Mouse (Mus musculus) midbrain, embryonic 12.5 days (tissue): Measurements from ENCODE around the gene Adamts17. TPM values are rescaled to one million over a fixed set of nuclear protein-coding genes. Genes with fewer than 3 reads are reported as not detected.

Experiments used
- ATAC-seq: fragments of 200-750 bp; cut with Nextera tagmentation; 2 replicates; pipeline ENCODE4 v1.8.0; 2017; ENCODE audit warnings: low read depth, moderate TSS enrichment, moderate library complexity; ENCODE audit not compliant: low FRiP score
- H3K27ac ChIP-seq: fragments of 300-500 bp; sonication (generic); replicated peaks from 2 replicates; pipeline ENCODE4 v1.5.1; 2016; ENCODE audit warnings: mild to moderate bottlenecking
- H3K27me3 ChIP-seq: fragments of 300-500 bp; sonication (generic); 2 replicates; pipeline ENCODE4 v1.6.1; 2016; ENCODE audit warnings: mild to moderate bottlenecking
- H3K36me3 ChIP-seq: fragments of 300-500 bp; sonication (generic); 2 replicates; pipeline ENCODE4 v1.6.1; 2016
- H3K4me1 ChIP-seq: fragments of 300-500 bp; sonication (generic); 2 replicates; pipeline ENCODE4 v1.6.1; 2016
- H3K4me2 ChIP-seq: fragments of 300-500 bp; sonication (generic); replicated peaks from 2 replicates; pipeline ENCODE4 v1.6.1; 2016; ENCODE audit warnings: mild to moderate bottlenecking, moderate library complexity
- H3K4me3 ChIP-seq: fragments of 300-500 bp; sonication (generic); 2 replicates; pipeline ENCODE4 v1.5.1; 2016; ENCODE audit warnings: mild to moderate bottlenecking
- H3K9ac ChIP-seq: fragments of 300-500 bp; sonication (generic); replicated peaks from 2 replicates; pipeline ENCODE4 v1.6.1; 2016; ENCODE audit warnings: mild to moderate bottlenecking, moderate library complexity
- H3K9me3 ChIP-seq: fragments of 300-500 bp; sonication (generic); 2 replicates; pipeline ENCODE4 v1.6.1; 2016; ENCODE audit warnings: mild to moderate bottlenecking
- WGBS: fragments of 180-500 bp; shearing (Covaris S2); methylation state at CpG from one replicate; pipeline ENCODE4 v1.1.7; 2016; 5-methylcytosine and 5-hydroxymethylcytosine counted together
- polyA plus RNA-seq: library from polyadenylated mRNA; unstranded; fragments of >200 nt; fragmentation: Nextera tagmentation; extraction: Ambion mirVana; gene quantifications from 2 replicates; pipeline ENCODE4 v1.2.1, GENCODE M21; 2016

Gene Adamts17
- polyA plus RNA-seq, 1 experiment from 2014 or later, result 2.2 TPM

- no peak overlapping the region for H3K4me2 ChIP-seq
- no peak for ATAC-seq
- no peak overlapping the region for H3K9ac ChIP-seq
- 0 out of 2 replicates have a peak, but pooled peaks cover 9% of the 10 kb centered on the region for H3K27me3 ChIP-seq
- H3K27ac ChIP-seq, result no peak overlapping the region
- no peaks in the 10 kb centered on the region for H3K36me3 ChIP-seq
- 85% methylated on average over 9 of the region's 9 CpGs for WGBS
- no peaks in the 10 kb centered on the region for H3K9me3 ChIP-seq
- no peaks in the 10 kb centered on the region for H3K4me1 ChIP-seq
- H3K4me3 ChIP-seq, result no peak overlapping the region
Measured at GRCm38 (mm10) chr7:66847299-66847698, 7.8 kb downstream of the Adamts17 start.

- H3K36me3 ChIP-seq, result no peaks in the 10 kb centered on the region
- 96% methylated on average over 6 of the region's 6 CpGs for WGBS
- H3K27me3 ChIP-seq, result no peaks in the 10 kb centered on the region
- no peaks in the 10 kb centered on the region for H3K4me1 ChIP-seq
- no peak for ATAC-seq
- H3K4me2 ChIP-seq, result no peak overlapping the region
- no peak overlapping the region for H3K9ac ChIP-seq
- no peak overlapping the region for H3K4me3 ChIP-seq
- H3K27ac ChIP-seq, result no peak overlapping the region
- H3K9me3 ChIP-seq, result no peaks in the 10 kb centered on the region
Measured at GRCm38 (mm10) chr7:66849316-66849715, 9.8 kb downstream of the Adamts17 start.

GRCm38 (mm10) chr7:66852164-66852563, 12.6 kb downstream of the Adamts17 start:
- no peak overlapping the region for H3K27ac ChIP-seq
- no peaks in the 10 kb centered on the region for H3K36me3 ChIP-seq
- no peak overlapping the region for H3K9ac ChIP-seq
- WGBS, result 83% methylated on average over 3 of the region's 3 CpGs
- ATAC-seq, result no peak
- no peaks in the 10 kb centered on the region for H3K9me3 ChIP-seq
- no peak overlapping the region for H3K4me3 ChIP-seq
- no peaks in the 10 kb centered on the region for H3K27me3 ChIP-seq
- no peaks in the 10 kb centered on the region for H3K4me1 ChIP-seq
- H3K4me2 ChIP-seq, result no peak overlapping the region

GRCm38 (mm10) chr7:66857610-66858009, 18.1 kb downstream of the Adamts17 start:
- ATAC-seq, result no peak
- H3K9ac ChIP-seq, result no peak overlapping the region
- H3K4me2 ChIP-seq, result no peak overlapping the region
- 65% methylated on average over 1 of the region's 1 CpGs for WGBS
- H3K4me1 ChIP-seq, result no peaks in the 10 kb centered on the region
- no peaks in the 10 kb centered on the region for H3K36me3 ChIP-seq
- H3K27me3 ChIP-seq, result no peaks in the 10 kb centered on the region
- H3K4me3 ChIP-seq, result no peak overlapping the region
- H3K9me3 ChIP-seq, result no peaks in the 10 kb centered on the region
- H3K27ac ChIP-seq, result no peak overlapping the region

GRCm38 (mm10) chr7:66858247-66859075, 18.9 kb downstream of the Adamts17 start:
- Histone ChIP-seq H3K27me3 (no peaks in the 10 kb centered on the region), H3K9me3 (no peaks in the 10 kb centered on the region), H3K4me1 (no peaks in the 10 kb centered on the region), H3K9ac (no peak overlapping the region), H3K27ac (no peak overlapping the region), H3K36me3 (no peaks in the 10 kb centered on the region), H3K4me3 (no peak overlapping the region), H3K4me2 (no peak overlapping the region)
- ATAC-seq, result no peak
- WGBS, result 69% methylated on average over 12 of the region's 12 CpGs

- H3K4me1 ChIP-seq, result no peaks in the 10 kb centered on the region
- H3K9me3 ChIP-seq, result no peaks in the 10 kb centered on the region
- no peak overlapping the region for H3K4me2 ChIP-seq
- 76% methylated on average over 5 of the region's 5 CpGs for WGBS
- H3K27ac ChIP-seq, result no peak overlapping the region
- H3K9ac ChIP-seq, result no peak overlapping the region
- H3K27me3 ChIP-seq, result no peaks in the 10 kb centered on the region
- H3K36me3 ChIP-seq, result no peaks in the 10 kb centered on the region
- H3K4me3 ChIP-seq, result no peak overlapping the region
- no peak for ATAC-seq
Measured at GRCm38 (mm10) chr7:66859220-66859619, 19.7 kb downstream of the Adamts17 start.

- no peaks in the 10 kb centered on the region for H3K9me3 ChIP-seq
- H3K9ac ChIP-seq, result no peak overlapping the region
- no peak overlapping the region for H3K4me2 ChIP-seq
- WGBS, result 83% methylated on average over 19 of the region's 19 CpGs
- no peaks in the 10 kb centered on the region for H3K27me3 ChIP-seq
- no peak overlapping the region for H3K27ac ChIP-seq
- ATAC-seq, result no peak
- H3K4me3 ChIP-seq, result no peak overlapping the region
- peaks cover 9% of the 10 kb centered on the region for H3K4me1 ChIP-seq
- no peaks in the 10 kb centered on the region for H3K36me3 ChIP-seq
Measured at GRCm38 (mm10) chr7:66866944-66867718, 27.6 kb downstream of the Adamts17 start.

GRCm38 (mm10) chr7:66867719-66868501, 28.4 kb downstream of the Adamts17 start:
- H3K27ac ChIP-seq, result no peak overlapping the region
- ATAC-seq, result no peak
- 59% methylated on average over 13 of the region's 13 CpGs for WGBS

GRCm38 (mm10) chr7:66871520-66871919, 32.0 kb downstream of the Adamts17 start:
- Histone ChIP-seq H3K36me3 (no peaks in the 10 kb centered on the region), H3K9me3 (no peaks in the 10 kb centered on the region), H3K27me3 (no peaks in the 10 kb centered on the region), H3K4me2 (no peak overlapping the region), H3K9ac (no peak overlapping the region), H3K4me1 (peaks cover 9% of the 10 kb centered on the region), H3K4me3 (no peak overlapping the region), H3K27ac (no peak overlapping the region)
- 80% methylated on average over 7 of the region's 7 CpGs for WGBS
- no peak for ATAC-seq

More at GRCm38 (mm10) chr7:66867719-66868501, 28.4 kb downstream of the Adamts17 start:
- H3K4me1 ChIP-seq, result peaks cover 9% of the 10 kb centered on the region
- H3K9ac ChIP-seq, result no peak overlapping the region
- no peaks in the 10 kb centered on the region for H3K27me3 ChIP-seq
- no peak overlapping the region for H3K4me3 ChIP-seq
- no peaks in the 10 kb centered on the region for H3K9me3 ChIP-seq
- H3K36me3 ChIP-seq, result no peaks in the 10 kb centered on the region
- H3K4me2 ChIP-seq, result no peak overlapping the region

GRCm38 (mm10) chr7:66871940-66872511, 32.5 kb downstream of the Adamts17 start:
- no peak for ATAC-seq
- no peak overlapping the region for H3K9ac ChIP-seq
- H3K4me3 ChIP-seq, result no peak overlapping the region
- WGBS, result 85% methylated on average over 14 of the region's 14 CpGs
- H3K4me1 ChIP-seq, result peaks cover 8% of the 10 kb centered on the region
- H3K9me3 ChIP-seq, result no peaks in the 10 kb centered on the region
- no peaks in the 10 kb centered on the region for H3K36me3 ChIP-seq
- H3K27me3 ChIP-seq, result no peaks in the 10 kb centered on the region
- H3K4me2 ChIP-seq, result no peak overlapping the region
- no peak overlapping the region for H3K27ac ChIP-seq

GRCm38 (mm10) chr7:66873235-66873634, 33.7 kb downstream of the Adamts17 start:
- Histone ChIP-seq H3K36me3 (no peaks in the 10 kb centered on the region), H3K27me3 (no peaks in the 10 kb centered on the region), H3K27ac (no peak overlapping the region), H3K4me1 (no peaks in the 10 kb centered on the region), H3K9me3 (no peaks in the 10 kb centered on the region), H3K4me3 (no peak overlapping the region), H3K9ac (no peak overlapping the region), H3K4me2 (no peak overlapping the region)
- 80% methylated on average over 2 of the region's 2 CpGs for WGBS
- ATAC-seq, result no peak
